Mouse (Mus musculus) heart, embryonic 15.5 days (tissue): ENCODE measurements around the gene Gsx2. TPM values are rescaled to one million over a fixed set of nuclear protein-coding genes. Genes with fewer than 3 reads are reported as not detected.

ENCODE experiments used
- ATAC-seq: fragments of 200-750 bp; cut with Nextera tagmentation; replicated peaks from 2 replicates; pipeline ENCODE4 v1.8.0; 2017; ENCODE audit warnings: low read depth, moderate TSS enrichment; ENCODE audit not compliant: insufficient number of reproducible peaks, insufficient read depth, low FRiP score
- H3K27ac ChIP-seq: fragments of 300-500 bp; sonication (generic); 2 replicates; pipeline ENCODE4 v1.5.1; 2015; ENCODE audit warnings: mild to moderate bottlenecking, inconsistent platforms
- H3K27me3 ChIP-seq: fragments of 300-500 bp; sonication (generic); 2 replicates; pipeline ENCODE4 v1.6.1; 2015; ENCODE audit warnings: inconsistent platforms
- H3K36me3 ChIP-seq: fragments of 300-500 bp; sonication (generic); 2 replicates; pipeline ENCODE4 v1.6.1; 2015; ENCODE audit warnings: mild to moderate bottlenecking, inconsistent platforms
- H3K4me1 ChIP-seq: fragments of 300-500 bp; sonication (generic); replicated peaks from 2 replicates; pipeline ENCODE4 v1.6.1; 2015; ENCODE audit warnings: inconsistent platforms
- H3K4me2 ChIP-seq: fragments of 300-500 bp; sonication (generic); 2 replicates; pipeline ENCODE4 v1.6.1; 2015; ENCODE audit warnings: inconsistent platforms, mild to moderate bottlenecking, moderate library complexity
- H3K4me3 ChIP-seq: fragments of 300-500 bp; sonication (generic); 2 replicates; pipeline ENCODE4 v1.5.1; 2015; ENCODE audit warnings: mild to moderate bottlenecking, inconsistent platforms
- H3K9ac ChIP-seq: fragments of 300-500 bp; sonication (generic); 2 replicates; pipeline ENCODE4 v1.6.1; 2015; ENCODE audit warnings: mild to moderate bottlenecking, inconsistent platforms
- H3K9me3 ChIP-seq: fragments of 300-500 bp; sonication (generic); replicated peaks from 2 replicates; pipeline ENCODE4 v1.6.1; 2016; ENCODE audit warnings: inconsistent platforms
- WGBS: fragments of 180-500 bp; shearing (Covaris S2); methylation state at CpG from one replicate; pipeline ENCODE4 v1.1.7; 2015; ENCODE audit warnings: mixed read lengths; 5-methylcytosine and 5-hydroxymethylcytosine counted together
- polyA plus RNA-seq: library from polyadenylated mRNA; unstranded; fragments of >200 nt; fragmentation: Nextera tagmentation; extraction: Ambion mirVana; gene quantifications from 2 replicates; pipeline ENCODE4 v1.2.1, GENCODE M21; 2015

The Gsx2 gene
- polyA plus RNA-seq, result not detected in 2 replicates

DNA sequence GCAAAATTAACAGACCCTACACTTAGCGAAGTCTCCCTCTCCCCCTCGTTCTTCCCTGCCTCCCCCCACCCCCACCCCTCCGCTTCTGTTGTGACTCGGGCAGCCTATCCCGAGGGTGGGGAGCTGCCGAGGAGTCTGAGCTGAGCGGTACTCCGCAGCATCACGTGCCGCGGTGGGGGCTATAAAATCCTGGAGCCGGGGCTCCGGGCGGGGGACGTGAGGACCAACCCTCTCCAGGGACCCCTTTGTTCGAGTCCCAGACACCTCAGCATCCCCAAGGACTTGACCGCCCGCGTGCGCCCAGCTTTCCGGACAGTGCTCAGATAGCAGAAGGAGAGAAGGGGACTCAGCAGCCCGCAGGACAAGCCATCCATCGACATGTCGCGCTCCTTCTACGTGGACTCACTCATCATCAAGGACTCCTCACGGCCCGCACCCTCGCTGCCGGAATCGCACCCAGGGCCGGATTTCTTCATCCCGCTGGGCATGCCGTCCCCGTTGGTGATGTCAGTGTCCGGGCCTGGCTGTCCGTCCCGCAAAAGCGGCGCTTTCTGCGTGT lies at the start of gene Gsx2:
Gene Gsx2 (plus strand): TSS at position 219 of the 559 bp plus-strand sequence.
- ATAC-seq, result no peak
- 2% methylated on average over 41 of the region's 41 CpGs for WGBS
- no peak within 1 kb of the TSS for H3K9ac ChIP-seq
- H3K9me3 ChIP-seq, result no peaks in the 10 kb centered on the region
- no peak within 1 kb of the TSS for H3K27ac ChIP-seq
- peaks cover 19% of the 10 kb centered on the region for H3K4me1 ChIP-seq
- H3K4me3 ChIP-seq, result peak within 1 kb of the TSS; percentile 32
- peak within 1 kb of the TSS; percentile 45 for H3K4me2 ChIP-seq
- peaks cover 98% of the 10 kb centered on the region for H3K27me3 ChIP-seq
- no peaks in the 10 kb centered on the region for H3K36me3 ChIP-seq

DNA sequence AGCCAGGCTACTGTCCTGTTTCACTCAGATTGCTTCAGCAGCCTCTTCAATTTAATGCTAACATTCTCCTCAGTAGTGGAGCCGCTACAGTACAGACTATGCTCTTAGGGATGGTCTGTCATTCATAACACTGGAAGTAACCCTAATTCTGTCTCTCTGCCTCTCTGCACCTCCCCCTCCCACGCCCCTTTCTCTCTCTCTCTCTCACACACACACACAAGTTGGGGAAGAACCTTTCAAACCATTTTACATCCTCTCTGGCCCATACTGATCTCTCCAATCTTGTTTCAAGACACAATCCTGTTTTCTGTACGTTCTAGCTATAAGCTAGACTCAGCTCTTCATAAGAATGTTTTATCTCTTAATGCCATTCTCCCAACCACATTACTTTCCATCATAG lies 39.9 kb upstream of the Gsx2 start:
- Histone ChIP-seq H3K4me2 (no peak overlapping the region), H3K4me1 (peaks cover 7% of the 10 kb centered on the region), H3K9ac (no peak overlapping the region), H3K4me3 (no peak overlapping the region), H3K9me3 (no peaks in the 10 kb centered on the region), H3K27me3 (no peaks in the 10 kb centered on the region), H3K27ac (no peak overlapping the region), H3K36me3 (no peaks in the 10 kb centered on the region)
- WGBS, result 89% methylated on average over 3 of the region's 3 CpGs
- no peak for ATAC-seq

DNA sequence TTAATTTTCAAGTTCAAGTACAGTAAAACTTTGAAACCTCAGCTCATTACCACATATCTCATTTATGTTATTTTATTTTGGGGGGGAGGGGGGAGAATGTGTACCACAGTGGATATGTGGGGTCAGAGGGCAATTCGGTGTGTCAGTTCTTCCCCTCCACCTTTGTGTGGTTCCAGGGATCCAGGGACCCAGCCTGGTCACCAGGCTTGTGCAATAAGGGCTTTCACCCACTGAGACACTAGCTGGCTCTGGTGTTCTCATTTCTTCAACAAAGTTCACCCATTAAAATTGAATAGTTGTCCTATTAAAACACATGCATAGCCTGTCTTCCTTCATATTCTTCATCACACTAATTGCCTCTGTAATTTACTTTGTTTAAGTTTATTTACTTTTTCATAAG lies 36.1 kb upstream of the Gsx2 start:
- H3K4me3 ChIP-seq, result no peak overlapping the region
- no peaks in the 10 kb centered on the region for H3K27me3 ChIP-seq
- no peak for ATAC-seq
- H3K9ac ChIP-seq, result no peak overlapping the region
- no peaks in the 10 kb centered on the region for H3K9me3 ChIP-seq
- peaks cover 14% of the 10 kb centered on the region for H3K4me1 ChIP-seq
- H3K36me3 ChIP-seq, result peaks cover 5% of the 10 kb centered on the region
- 89% methylated on average over 1 of the region's 1 CpGs for WGBS
- H3K27ac ChIP-seq, result no peak overlapping the region
- H3K4me2 ChIP-seq, result no peak overlapping the region

DNA sequence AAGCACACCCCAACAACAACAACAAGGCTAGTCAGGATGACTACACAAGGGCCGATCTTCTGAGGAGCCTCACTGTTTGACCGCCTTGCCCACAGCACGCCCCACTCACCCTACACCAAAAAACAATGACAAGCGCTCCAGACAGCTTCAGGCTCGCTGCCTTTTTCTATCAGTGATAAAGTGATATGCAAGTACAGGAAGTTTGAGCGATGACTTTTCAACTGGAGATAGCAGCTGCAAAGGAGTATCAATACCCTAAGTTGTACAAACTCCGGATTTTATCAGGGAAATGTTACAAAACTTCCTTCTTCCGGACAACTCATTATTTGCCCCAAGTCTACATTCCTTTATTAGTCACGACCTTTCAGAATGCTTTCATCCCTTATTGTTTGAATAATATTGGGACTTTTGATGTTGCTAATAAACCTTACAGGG lies 32.4 kb upstream of the Gsx2 start:
- ATAC-seq, result no peak
- H3K4me2 ChIP-seq, result peak overlapping the region; percentile 68
- H3K9ac ChIP-seq, result peak overlapping the region; percentile 99
- H3K9me3 ChIP-seq, result no peaks in the 10 kb centered on the region
- peak overlapping the region; percentile 89; the same call in 1 of the 2 replicates for H3K27ac ChIP-seq
- WGBS, result 21% methylated on average over 9 of the region's 9 CpGs
- peaks cover 5% of the 10 kb centered on the region for H3K36me3 ChIP-seq
- H3K27me3 ChIP-seq, result no peaks in the 10 kb centered on the region
- H3K4me1 ChIP-seq, result peaks cover 14% of the 10 kb centered on the region
- peak overlapping the region; percentile 100 for H3K4me3 ChIP-seq

DNA sequence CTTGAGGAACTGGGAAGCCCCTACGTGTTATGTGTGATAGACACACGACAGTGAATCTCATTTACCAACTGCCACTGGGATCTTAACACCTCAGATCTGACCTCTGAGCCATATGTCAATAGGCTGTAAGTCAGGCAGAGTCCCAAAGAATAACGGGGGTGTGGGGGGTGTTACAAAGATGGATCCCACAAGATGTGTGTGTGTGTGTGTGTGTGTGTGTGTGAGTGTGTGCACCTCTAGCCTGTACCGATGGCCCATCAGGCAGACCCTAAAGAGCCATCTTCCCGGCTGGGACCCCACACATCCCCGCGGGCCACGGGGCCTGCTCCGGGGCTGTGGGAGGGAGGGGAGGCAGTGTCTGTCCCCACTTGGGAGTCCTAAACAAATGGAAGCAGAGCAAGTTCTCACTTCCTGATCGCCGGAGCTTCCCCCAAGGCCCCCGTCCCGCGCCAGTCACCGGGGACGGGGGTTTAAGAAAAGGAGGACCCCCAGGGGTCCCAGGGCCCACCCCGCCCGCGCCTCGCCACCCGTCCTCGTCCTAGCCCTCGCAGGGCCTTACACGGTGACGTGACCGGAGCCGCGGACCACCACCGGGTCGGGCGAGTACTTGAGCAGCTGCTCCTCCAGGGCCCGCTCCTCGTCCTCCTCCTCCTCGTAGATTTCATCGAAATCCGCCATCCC lies 31.6 kb upstream of the Gsx2 start:
- WGBS, result under 1% methylated on average over 31 of the region's 36 CpGs
- peaks cover 5% of the 10 kb centered on the region for H3K36me3 ChIP-seq
- H3K9me3 ChIP-seq, result no peaks in the 10 kb centered on the region
- peak overlapping the region; percentile 68 for H3K4me2 ChIP-seq
- peak overlapping the region; percentile 89 for H3K27ac ChIP-seq
- H3K9ac ChIP-seq, result peak overlapping the region; percentile 99
- H3K4me3 ChIP-seq, result peak overlapping the region; percentile 100
- H3K4me1 ChIP-seq, result peaks cover 14% of the 10 kb centered on the region
- peak; percentile 71 for ATAC-seq
- H3K27me3 ChIP-seq, result no peaks in the 10 kb centered on the region

DNA sequence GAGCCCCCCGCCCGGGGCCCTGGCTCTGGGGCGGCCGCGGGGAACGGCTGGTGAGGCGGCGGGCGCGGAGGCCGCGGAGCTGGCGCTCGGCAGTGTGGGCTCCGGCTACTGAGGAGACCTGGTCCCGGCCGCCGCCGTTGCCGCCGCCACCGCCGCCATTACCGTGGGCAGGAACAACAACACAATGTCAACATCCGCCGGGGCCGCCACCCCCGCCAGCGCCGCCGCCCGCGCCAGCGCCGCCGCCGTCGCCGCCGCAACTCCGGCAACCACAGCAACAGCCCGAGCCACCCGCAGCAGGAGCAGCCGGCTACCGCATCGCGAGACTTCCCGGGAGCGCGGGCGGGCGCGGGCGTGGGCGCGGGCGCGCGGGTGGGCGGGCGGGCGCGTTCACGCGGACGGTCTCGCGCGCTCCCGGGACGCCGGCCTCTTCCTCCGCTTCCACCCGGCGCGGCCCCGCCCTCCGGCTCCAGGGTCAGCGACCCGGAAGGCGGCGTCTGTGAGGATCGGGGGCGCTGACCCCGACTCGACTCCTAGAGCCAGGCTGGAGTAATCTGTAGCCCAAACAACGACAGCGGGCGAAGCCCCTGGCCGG lies 31.0 kb upstream of the Gsx2 start, which contains the start of gene Chic2:
Gene Chic2 (minus strand): TSS at position 465 of the 595 bp plus-strand sequence.
- WGBS, result under 1% methylated on average over 90 of the region's 90 CpGs

DNA sequence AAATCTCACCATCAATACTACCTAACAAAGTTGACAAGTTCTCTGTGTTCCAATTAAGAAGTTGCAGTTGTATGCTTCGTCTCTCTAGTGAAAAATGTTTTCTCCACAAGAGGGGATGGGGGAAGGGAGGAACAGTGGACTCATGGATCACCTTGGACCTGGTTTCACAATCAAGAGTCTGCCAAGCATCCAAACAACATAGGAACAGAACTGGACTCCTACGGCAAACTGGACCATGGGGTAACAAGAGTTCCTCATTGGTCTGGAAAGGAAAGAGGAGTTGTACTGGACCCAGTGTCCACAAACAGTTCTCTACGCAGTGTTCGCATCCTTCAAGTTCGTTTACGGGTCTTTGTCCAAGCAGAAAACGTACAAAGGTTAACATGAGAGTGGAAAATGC lies 30.0 kb upstream of the Gsx2 start:
- Histone ChIP-seq H3K4me3 (no peak overlapping the region), H3K9ac (no peak overlapping the region), H3K27me3 (no peaks in the 10 kb centered on the region), H3K36me3 (peaks cover 5% of the 10 kb centered on the region), H3K4me1 (peaks cover 14% of the 10 kb centered on the region), H3K4me2 (no peak overlapping the region), H3K27ac (no peak overlapping the region), H3K9me3 (no peaks in the 10 kb centered on the region)
- WGBS, result 86% methylated on average over 7 of the region's 7 CpGs
- no peak for ATAC-seq

More for the DNA sequence above, 31.0 kb upstream of the Gsx2 start, which contains the start of gene Chic2:
- Histone ChIP-seq H3K9ac (peak within 1 kb of the TSS; percentile 99), H3K4me2 (peak within 1 kb of the TSS; percentile 68), H3K27ac (peak within 1 kb of the TSS; percentile 89), H3K36me3 (peaks cover 5% of the 10 kb centered on the region), H3K4me3 (peak within 1 kb of the TSS; percentile 100), H3K27me3 (no peaks in the 10 kb centered on the region), H3K9me3 (no peaks in the 10 kb centered on the region), H3K4me1 (peaks cover 14% of the 10 kb centered on the region)
- peak; percentile 92 for ATAC-seq

DNA sequence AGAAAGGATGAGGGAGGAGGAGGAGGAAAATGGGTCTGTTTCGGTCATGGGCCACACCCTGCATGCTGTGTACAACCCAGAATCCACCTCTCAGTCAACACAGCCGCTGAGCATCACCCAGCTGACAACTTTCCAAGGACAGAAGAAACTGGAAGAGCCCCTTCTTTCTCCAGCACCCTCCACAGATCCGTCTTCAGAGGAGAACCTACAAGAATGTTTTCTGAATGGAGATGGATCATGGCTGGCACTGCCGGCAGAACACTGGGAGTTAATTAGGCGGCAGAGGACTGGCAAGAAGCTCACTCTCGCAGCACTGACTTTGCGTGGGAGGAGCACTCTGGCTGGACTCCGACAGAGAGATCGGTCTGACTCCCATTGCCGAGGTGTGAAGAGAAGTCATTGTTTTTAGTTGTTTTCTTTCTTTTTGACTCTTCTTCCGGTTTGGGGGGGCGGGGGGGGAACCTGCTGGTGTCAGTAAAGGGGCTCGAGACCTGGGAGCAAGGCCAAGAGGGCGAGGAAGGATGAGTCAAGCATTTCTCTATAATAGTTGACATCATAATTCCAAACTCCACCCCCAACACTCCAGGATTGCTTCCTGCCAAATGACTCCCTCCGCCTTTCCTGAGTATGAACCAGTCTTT lies 28.6 kb upstream of the Gsx2 start:
- Histone ChIP-seq H3K4me3 (no peak overlapping the region), H3K27me3 (no peaks in the 10 kb centered on the region; the same call in 1 of the 2 replicates), H3K9ac (no peak overlapping the region), H3K4me2 (peak overlapping the region; percentile 17), H3K4me1 (peaks cover 14% of the 10 kb centered on the region), H3K9me3 (no peaks in the 10 kb centered on the region), H3K27ac (no peak overlapping the region), H3K36me3 (no peaks in the 10 kb centered on the region)
- ATAC-seq, result no peak
- 37% methylated on average over 15 of the region's 15 CpGs for WGBS

DNA sequence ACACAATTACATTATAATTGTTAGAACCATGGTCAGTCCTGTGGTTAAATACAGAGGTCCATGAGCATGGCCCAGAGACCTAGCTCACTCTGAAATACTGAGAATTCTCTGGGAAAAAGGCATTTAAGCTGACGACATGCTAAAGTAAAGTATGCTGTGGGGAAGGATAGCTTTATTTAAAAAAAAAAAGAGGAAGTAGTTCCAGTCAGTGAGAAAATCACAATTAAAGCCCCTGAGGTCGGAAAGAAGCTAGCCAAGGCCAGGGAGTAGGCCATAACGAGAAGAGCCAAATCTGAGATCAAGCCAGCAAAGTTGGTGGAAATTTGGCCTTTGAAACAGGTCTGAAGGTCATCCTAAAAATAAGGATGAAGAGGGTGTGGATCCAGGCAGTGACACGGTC lies 24.3 kb upstream of the Gsx2 start:
- H3K4me3 ChIP-seq, result no peak overlapping the region
- no peak overlapping the region for H3K4me2 ChIP-seq
- no peaks in the 10 kb centered on the region for H3K36me3 ChIP-seq
- no peak overlapping the region for H3K9ac ChIP-seq
- no peak overlapping the region for H3K27ac ChIP-seq
- H3K27me3 ChIP-seq, result no peaks in the 10 kb centered on the region; the same call in 1 of the 2 replicates
- H3K4me1 ChIP-seq, result no peaks in the 10 kb centered on the region
- WGBS, result 65% methylated on average over 4 of the region's 4 CpGs
- no peak for ATAC-seq
- no peaks in the 10 kb centered on the region for H3K9me3 ChIP-seq

DNA sequence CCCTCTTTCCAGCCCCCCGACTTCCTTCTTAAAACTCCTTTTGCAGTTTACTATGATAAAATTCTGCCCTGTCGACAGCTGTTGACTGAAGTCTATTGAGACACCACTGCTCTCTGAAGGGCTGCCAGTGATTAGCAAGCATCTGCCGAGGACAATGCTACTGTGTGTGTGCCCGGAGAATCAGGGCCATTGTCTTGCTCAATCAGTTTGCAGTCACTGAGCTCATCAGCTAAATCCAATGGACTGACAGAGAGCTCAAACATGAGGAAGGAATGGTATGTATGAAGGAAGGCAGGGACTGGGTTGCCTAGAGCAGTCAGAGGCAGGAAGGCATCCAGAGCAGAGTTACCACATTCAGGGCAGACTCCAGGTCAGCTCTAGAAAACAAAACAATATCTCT lies 12.2 kb upstream of the Gsx2 start:
- Histone ChIP-seq H3K4me3 (no peak overlapping the region), H3K27me3 (peaks cover 29% of the 10 kb centered on the region), H3K9me3 (no peaks in the 10 kb centered on the region), H3K27ac (no peak overlapping the region), H3K9ac (no peak overlapping the region), H3K4me1 (peaks cover 10% of the 10 kb centered on the region), H3K4me2 (no peak overlapping the region), H3K36me3 (no peaks in the 10 kb centered on the region)
- WGBS, result 27% methylated on average over 4 of the region's 4 CpGs
- ATAC-seq, result no peak

DNA sequence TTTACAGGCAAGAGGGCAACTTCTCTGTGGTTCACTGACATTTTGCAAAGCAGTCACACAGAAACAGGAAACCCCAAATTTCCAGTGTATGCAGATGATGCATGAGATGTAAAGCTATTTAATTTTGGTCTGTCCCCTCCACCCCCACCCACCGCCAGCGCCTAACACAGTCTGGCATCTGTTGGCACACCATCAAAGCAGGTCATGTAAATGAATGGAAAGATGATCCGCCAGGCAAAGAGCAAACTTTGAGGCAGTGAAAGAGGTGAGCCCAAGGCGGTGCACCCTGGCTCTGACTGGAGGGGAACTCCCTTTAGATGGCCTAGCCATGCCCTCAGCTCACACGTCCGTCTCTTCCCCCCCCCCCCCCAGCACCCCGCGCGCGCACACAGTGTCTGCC lies 8.7 kb upstream of the Gsx2 start:
- H3K4me2 ChIP-seq, result peak overlapping the region; percentile 72
- H3K36me3 ChIP-seq, result no peaks in the 10 kb centered on the region
- H3K9me3 ChIP-seq, result no peaks in the 10 kb centered on the region
- peaks cover 63% of the 10 kb centered on the region for H3K27me3 ChIP-seq
- 10% methylated on average over 5 of the region's 10 CpGs for WGBS
- H3K4me3 ChIP-seq, result peak overlapping the region; percentile 45
- no peak overlapping the region for H3K27ac ChIP-seq
- peaks cover 22% of the 10 kb centered on the region for H3K4me1 ChIP-seq
- ATAC-seq, result no peak
- H3K9ac ChIP-seq, result 0 out of 2 replicates have a peak overlapping the region, but pooled peaks have one; percentile 2
